Mouse (Mus musculus) erythroblast, adult 5-6 weeks (primary cell): ENCODE results near the gene Setd2. TPM values are rescaled to one million over a fixed set of nuclear protein-coding genes. Genes with fewer than 3 reads are reported as not detected.

Experiments
- ATAC-seq: replicated peaks from 2 replicates; pipeline ENCODE4 v1.8.0; 2016; ENCODE audit warnings: moderate number of reproducible peaks, mild to moderate bottlenecking, moderate TSS enrichment, inconsistent platforms; ENCODE audit not compliant: poor library complexity, low FRiP score, severe bottlenecking
- total RNA-seq, 2 experiments: library from RNA; stranded (forward) in 1 of 2; stranded (reverse) in 1 of 2; fragments of 150-400 nt in 1 of 2; fragments of 200-764, 138-1000 nt in 1 of 2; gene quantifications; 2 replicates each; pipeline versions ENCODE4 v1.2.3 to v1.2.4; 2015 to 2017; ENCODE audit warnings: low replicate concordance in 2 of 2

Gene Setd2
- total RNA-seq, 2 experiments from 2014 or later, result 69.6 to 82.8 TPM

DNA sequence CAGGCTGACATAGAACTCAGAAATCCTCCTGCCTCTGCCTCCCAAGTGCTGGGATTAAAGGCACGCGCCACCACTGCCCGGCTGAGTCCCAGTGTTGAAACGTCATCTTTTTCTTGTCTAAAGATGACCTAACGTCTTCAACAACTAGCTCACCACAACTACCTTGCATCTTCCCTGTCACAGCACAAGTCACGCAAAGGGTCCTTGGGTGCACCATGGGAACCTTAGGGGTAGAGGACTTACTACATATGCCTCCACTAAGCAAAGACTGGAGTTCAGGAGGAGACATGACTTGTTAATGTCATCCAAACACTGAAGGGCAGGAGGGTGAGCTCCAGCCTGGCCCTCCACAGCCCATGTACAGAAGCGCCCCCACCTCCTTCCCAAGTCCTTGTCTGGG is 88.3 kb downstream of the Setd2 start:
- no peak for ATAC-seq

DNA sequence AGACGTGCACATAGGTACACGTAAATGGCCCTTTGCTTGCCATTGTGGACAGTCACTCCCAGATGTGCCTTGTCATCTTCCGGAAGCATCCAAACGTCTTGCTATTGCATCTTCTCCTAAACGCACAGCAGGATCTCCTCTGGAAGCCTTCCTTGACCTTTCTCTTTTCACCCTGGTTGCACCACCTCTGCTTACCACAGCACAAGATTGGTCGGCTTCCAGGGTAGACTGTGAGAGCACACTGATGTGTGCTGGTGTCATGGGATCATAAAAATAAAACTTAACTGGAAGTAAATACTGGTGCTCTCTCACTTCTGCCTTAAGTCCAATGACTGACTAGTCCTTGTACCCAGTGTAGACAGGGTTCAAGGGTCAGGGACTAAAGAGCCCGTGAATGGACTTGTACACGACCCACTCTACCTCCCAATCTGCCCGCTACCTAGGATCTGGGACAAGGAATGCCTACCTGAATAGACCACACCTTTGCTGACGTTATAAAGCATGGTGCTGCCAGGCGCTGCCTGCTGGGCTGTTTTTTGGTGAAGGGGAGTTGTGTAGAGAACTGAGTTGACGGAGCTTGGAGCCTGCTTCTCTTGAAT is 90.3 kb downstream of the Setd2 start:
- no peak for ATAC-seq

DNA sequence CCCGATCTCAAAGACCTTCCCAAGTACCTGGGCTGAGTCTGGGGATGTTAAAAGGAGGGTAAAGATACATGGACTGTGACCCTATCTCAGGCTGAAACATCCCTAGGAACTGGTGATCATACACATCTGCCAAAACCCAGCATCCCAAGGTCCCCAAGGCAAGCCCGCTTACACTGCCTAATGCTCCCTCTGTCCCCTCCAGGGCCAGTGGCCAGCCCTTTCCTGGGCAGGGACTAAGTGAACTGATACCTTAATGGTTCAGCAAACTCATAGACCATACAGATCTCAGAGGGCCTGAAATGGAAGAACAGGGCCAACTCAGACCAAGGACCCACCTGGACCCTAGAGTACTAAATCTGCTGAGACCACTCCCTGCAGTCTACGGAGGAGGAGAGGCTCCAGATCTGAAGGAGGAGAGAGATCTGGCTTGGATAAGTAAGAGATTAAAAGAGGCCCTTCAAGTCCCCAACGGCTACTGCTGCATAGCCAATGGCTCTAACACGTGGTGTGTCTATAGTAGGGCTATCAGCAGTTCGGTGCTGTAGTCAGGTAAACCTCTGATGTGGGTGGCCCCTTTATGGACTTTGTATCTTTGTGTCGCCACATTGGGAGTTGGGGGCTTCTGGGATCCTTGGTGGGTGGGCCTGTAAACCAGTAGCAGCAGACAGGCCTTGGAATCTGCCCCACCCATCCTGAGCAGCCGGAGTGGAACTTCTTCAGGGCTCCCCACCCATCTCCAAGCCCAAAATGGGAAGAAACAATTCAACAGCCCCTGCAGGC is 91.2 kb downstream of the Setd2 start:
- ATAC-seq, result no peak

DNA sequence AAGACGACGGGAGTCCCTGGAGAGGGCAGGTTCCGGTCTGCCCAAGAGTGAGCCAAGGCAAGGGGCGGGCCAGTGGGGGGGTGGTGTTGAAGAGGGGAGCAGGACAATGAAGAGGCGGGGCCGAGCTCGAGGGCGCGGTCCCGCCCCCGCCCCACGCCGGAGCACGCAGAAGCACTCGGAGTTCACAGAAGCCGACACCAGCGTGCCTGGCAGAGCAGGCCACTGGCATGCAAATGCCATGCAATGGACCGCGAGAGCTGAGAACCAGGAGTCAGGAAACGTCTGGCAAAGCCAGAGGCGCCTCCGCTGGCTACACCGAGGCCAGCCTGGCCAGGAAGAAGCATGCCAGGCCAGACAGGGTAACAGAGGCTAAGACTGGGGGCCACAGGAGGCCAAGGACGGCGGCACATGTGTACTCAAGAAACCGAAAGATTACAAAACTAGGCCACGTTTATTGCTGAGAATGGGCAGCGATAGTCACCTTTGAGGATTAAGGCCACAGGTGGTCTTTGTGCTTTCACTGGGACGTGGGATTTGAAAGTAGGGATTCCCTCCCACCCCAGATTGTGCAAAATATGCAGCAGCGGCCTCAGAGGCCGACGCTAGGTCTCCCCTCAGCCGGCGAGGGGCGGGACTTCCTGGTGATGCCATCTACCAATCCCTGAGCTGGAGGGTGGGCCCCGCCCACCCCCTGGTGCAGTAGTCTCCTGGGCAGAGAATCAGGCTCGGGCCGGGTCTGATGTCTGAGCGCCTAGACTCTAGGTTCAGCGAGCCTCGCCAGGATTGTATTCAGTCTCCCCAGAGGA is 92.2 kb downstream of the Setd2 start, which contains the start of gene Nradd:
Gene Nradd, minus strand, starts transcription at position 92 of the 806 bp plus-strand sequence.
- ATAC-seq, result peak; percentile 70

DNA sequence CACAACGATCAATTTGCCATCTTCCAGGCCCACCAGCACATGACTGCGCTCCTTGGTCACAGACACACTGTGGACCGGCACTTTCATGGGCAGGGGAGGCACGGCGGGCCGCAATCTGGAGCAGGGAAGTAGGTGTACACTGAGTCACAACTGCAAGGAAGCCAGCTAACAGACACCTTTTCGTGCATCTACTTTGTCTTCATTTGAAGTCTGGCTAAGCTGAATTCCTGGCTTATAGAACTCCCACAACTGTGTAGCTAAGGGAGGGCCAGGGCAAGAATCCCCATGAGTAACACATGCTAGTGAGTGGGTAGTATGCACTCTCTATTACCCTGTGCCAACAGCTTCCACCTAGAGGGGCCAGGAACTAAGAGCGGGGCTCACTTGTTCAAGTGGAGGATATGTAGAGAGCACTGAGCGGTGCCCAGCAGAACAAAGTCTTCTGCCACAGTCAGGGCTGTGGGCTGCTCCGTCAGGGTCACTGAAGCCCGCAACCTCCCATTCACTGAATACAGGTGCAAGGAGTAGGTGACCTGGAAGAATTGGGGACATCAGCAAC is 93.0 kb downstream of the Setd2 start:
- no peak for ATAC-seq

DNA sequence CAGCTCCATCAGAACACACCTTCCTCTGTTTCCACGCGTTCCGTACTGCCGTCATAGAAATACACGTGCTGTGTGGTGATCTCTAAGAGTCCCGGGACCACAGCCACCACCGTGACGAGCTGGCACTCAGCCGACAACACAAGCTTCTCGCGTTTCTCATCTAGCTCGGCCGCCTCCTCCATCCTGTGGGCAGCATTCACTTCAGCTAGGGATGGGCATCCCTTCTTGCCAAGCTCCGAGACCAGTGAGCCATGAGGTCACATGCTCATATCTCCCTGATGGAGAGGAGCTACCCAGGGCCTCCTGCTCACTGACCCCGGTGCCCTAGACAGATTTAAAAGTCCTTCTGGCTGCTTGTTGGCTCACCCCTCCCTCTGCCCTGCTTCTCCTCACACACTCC is 97.8 kb downstream of the Setd2 start:
- no peak for ATAC-seq

DNA sequence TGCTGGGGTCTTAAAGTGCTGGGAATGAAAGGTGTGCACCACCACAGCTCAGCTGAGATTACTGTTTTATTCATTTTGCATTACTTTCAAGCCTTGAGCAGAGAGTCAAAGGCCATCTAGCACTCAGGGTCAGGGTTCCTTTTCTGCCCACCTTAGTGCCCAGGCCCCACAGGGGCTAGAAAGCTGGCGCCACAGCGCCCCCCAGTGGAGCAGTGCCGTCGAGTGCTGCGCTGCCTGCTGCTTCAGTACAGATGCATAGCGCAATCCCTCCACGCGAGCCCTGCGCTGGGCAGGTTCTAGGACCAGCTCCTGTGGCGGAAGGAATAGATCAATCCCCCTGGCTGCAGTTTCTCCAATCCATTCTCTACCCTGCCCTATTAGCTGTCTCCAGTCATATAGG is 98.8 kb downstream of the Setd2 start:
- ATAC-seq, result no peak

DNA sequence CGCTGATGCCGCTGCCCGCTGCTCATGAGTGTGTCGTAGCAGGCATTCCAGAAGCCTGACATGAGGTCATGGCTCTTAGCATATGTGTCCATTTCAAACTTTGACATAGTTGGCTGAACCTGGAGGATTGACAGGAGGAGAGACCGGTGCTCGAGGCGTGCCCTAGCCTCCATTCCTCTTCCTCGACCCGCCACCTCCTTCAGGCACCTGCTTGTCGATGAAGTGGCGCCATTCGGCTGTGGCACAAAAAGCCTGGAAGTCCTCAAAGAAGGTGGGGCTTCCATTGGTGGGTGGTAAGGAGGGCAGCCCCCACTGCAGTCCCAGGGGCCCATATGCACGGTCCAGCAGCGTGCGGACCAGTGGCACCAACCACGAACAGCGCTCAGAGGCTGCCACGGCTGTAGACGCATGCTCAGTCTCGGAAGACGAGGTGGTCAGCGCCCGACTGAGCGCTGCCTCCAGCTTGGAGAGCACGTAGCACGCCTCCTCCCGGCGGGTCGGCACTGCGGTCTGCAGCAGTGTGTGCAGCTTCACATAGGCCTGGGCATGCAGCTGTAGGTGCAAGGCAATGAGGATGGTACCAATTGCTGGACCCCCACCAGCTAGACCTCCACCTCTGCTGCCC is 99.4 kb downstream of the Setd2 start:
- ATAC-seq, result no peak

DNA sequence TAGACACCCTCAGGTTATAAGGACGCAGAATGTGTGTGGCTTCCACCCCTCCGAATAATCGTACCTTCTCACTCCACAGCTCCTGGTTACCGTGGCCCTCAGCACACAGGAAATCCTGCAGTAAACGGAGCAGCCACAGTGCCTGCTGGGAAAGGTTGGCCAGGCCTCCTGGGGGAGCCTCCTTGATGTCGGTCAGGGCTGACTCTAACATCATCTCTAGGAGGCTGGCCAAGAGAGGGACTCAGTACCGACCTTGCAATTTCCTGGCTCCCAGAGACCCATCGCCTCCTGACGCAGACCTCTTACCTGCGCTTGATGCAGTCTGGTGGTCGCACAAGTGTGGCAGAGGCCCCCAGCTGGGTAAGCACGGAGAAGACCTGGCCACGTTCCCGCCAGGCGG is 100.3 kb downstream of the Setd2 start:
- no peak for ATAC-seq

DNA sequence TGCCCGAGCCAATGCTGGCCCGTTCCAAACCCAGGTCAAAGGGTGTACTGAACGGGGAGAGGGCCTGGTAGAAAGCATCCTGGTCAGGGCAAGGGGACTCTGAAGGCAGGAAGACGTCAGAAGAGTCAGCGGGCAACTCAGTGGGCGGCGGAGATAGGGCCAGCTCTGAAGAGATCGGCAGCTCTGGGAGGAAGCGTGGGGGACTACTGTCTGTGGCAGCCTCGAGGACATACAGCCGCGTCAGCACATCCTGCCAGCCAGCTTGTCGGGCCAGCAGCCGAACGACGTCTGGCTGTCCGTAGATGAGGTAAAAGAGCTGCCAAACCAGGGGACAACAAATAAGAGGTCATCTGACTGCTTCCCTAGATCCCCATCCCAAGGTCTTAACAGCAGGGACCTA is 101.5 kb downstream of the Setd2 start:
- no peak for ATAC-seq

DNA sequence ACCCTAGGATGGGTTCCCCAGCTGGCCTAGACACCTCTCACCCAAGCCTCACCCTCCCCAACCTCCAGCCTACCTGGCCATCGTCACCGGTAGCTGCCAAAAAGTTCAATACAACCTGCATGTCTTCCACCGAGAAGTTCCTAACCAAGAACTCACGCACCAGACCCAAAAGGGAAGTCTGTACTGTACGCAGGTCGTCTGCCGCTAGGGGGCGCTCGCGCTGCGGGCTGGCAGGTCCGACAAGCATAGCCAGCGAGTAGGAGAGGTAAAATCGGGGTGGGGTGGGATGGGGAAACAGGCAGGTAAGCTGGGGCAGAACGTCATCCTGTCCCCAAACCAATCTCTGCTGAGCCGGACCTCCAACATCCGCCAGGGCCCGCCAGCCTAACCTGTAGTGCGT is 102.8 kb downstream of the Setd2 start:
- peak; percentile 48 for ATAC-seq

DNA sequence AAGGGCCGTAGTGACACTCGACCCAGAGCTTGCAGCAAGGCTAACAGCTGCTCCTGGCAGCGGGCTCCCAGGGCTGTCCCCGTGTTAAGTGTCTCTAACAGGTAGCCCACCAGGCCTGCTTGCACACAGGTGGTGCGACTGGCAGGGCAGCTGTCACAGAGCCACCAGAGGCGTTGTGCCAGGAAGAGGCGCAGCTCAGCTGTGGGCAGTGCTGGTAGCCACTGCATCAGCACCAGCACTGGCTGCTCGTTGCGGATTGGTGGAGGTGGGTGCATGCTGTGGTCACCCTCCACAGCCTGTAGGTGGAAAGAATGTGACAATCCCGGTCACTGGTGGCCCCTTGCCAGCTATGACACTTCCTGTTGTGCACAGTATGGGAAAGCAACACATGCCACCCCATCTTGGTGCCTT is 106.2 kb downstream of the Setd2 start:
- no peak for ATAC-seq

DNA sequence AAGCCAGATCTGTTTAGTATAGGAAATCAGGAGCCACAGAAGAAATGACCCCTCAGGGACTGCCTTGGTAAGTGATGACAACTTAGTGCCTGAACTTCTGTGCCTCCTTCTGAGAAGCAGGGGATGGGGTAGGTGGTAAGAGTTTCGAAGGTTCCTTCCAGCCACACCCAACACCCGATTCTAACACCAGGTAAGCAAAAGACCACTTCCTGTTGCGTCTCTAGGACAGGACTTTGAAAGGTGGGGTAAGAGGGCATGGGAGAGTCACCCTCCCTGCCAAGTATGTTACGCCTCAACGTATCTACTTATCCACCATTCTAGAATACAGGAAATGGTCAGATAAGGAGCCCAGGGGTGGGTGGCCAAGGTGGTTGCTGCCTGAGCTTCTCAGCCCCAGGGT is 108.6 kb downstream of the Setd2 start:
- no peak for ATAC-seq

DNA sequence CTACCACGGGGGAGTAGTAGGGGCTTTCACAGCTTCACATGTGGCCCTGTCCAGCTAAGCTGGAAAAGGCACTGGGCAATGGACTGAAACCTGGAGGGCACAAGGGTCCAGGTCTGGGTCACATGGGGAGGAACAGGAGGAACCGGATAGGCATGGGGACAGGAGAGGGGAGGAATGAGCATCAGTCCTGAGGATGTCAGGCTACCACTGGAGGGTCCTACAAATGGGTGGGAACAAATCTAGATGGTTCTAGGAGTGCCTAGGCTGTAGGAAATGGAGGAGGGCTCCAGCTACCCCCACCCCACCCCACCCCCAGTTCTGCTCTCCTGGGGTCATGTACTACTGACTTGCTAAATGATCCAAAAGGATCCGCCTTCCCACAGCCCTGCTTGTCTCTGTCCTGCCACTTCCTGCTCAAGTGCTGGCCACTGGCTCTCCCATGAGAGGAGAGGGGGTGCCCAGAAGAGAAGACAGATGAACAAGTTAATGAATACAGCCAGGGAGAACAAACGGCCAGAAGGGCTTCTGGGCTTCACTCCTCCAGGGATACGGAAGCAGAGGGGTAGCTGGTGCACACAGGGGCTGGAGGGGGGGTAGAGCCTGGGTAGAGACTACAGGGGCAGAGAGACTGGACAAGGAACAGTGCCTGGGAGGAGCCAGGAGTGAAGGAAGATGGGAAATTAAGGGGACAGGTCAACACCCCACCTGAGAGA is 110.6 kb downstream of the Setd2 start:
- ATAC-seq, result no peak

DNA sequence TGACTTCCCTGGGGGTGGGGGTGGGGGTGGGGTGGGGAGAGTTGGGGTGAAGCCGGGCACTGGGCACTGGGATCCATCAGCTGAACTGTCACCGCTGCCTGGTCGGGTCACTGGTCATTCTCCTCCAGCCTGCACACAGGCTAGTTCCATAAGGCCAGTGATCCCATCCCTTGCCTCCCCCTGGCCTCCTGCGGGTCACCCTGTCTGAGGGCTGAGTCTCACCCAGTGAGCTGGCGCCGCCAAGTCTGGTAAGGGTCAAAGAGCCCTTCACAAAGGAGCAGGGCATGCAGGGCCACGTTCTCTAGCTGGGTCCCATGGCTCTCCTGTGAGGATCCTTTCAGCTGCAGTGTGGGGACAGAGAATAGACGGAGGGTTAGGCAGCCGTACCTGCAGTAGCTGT is 111.4 kb downstream of the Setd2 start:
- no peak for ATAC-seq

DNA sequence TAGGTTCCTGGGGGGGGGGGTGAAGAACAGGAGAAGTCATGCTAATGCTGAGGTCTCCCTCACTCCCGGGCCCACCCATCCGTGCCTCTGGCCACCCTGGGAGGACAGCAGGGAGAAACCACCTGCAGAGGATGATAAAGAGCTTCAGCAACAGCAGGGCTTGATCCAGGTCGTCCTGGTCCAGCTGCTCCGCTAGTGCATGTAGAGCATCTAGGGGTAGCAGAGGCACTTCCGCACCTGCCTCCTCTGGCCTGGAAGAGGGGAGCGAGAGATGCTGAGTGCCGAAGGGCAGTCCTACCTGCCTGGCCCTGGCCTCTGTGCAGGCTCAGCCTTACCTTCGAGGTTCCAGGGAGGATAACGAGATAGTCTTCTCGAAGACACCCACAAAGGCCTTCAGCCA is 111.9 kb downstream of the Setd2 start:
- no peak for ATAC-seq

DNA sequence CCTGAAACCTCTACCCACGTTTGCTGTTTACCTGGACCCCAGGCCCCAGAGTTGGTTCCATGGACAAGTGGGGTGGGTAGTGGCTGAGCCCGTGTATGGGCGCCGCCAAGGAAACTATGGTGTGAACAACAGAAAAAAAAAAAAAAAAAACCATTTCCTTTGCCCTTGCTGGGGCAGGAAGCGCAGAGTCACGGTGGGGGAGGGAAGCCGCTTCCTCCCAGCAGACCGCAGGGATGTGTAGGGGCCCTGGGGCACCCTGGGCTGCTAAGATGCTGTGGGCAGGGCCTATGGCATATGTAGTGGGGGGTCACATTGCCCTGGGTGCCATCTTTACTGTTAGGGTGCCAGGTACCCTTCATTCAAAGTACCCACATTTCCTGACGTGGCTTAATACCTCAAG is 112.8 kb downstream of the Setd2 start:
- ATAC-seq, result no peak

DNA sequence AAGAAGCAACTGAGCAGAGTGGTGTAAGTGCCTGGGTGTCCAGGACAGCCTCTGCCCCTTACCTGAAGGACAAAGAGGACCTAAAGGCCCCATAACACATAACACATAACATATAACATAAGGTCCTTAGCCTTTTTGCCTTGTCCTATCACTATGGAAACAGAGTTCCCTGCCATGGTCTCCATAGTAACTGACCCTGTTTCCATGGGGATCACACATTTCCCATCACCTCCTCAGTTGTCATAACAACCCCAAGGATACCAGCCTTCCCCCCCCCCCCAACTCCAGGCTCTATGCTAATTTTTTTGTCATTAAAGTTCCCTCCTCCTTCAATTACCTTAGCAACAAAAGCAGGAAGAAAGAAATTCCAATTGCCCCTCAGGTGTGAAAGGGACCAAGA is 117.4 kb downstream of the Setd2 start:
- ATAC-seq, result no peak

DNA sequence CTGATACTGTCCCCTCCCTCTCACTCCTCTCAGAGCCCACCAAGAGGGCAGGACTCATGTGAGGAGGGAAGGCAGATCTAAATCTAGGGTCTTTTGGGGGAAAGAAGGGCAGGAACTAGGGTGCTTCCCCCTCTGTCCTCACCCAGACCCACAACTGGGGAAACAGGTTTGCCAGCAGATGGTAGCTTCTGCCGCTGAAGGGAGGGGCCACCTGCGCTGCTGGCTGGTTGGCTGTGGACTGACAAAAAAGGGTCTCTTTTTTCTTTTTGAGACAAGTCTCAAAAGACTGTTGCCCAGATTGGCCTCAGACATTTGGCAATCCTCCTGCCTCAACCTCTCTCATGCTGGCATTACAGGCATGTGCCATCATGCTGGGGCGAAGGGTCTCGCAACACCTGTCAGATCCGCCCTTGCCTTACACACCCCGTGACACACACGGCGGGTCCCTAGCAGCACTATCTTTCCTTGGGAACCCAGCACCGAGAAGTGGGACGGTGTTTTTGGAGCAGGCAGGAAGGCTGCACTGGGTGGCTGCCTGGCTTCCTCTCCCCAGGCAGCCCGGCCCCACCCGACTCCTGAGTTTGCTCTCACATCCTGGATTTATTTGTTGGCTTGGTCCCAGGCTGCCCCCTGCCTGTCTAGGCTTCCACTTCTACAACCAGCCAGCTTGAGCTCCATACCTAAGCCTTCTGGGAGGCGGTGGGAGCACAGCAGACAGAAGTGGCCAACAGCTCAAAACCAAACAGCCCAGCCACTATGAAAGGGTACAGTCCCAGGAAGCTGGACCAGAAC is 119.7 kb downstream of the Setd2 start:
- ATAC-seq, result no peak
